Mouse (Mus musculus): ENCODE data around the gene Plekhh2.

Gene Plekhh2

DNA sequence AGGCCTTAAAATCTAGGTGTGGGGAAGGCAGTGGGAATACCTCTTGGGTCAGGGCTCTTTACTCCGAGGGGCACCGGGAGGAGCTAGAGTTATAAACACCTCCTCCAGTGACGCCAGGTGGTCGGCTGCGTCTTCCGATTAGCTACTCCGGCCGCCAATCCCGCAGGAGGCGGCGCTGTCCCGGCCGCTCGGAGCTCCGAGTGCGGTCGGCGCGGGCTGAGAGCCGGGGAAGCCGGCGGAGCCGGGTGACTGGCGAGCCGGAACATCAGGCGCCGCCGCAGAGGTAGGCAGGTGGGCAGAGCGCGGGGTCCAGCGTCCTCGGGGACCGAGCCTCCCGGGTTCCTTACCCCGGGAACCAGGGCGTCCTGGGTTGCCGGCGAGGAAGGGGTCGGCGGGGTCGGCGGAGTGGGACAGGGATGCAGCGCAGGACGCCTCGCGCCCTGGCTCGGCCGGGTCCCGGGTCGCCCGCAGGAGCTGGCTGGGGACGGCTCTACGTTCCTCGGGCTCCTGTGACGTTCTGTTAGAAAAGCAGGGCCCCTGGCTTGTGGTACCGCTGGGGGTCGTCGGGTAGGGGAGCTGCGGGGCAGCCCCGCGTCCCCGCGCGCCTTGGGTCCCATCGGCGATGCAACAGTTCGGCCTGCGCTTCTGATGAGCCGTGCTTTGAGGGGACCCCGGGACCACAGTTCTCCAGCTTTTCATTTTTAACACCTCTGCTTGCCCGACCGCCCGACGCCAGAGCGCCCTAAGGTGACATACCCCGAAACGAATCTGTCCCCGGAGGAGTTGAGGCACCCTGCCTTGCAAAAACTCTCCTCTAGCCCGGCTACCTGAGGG is at the start of gene Plekhh2:
Gene Plekhh2 (plus strand): TSS at position 214 of the 834 bp plus-strand sequence.
- DNase-seq = peak; percentile 93

DNA sequence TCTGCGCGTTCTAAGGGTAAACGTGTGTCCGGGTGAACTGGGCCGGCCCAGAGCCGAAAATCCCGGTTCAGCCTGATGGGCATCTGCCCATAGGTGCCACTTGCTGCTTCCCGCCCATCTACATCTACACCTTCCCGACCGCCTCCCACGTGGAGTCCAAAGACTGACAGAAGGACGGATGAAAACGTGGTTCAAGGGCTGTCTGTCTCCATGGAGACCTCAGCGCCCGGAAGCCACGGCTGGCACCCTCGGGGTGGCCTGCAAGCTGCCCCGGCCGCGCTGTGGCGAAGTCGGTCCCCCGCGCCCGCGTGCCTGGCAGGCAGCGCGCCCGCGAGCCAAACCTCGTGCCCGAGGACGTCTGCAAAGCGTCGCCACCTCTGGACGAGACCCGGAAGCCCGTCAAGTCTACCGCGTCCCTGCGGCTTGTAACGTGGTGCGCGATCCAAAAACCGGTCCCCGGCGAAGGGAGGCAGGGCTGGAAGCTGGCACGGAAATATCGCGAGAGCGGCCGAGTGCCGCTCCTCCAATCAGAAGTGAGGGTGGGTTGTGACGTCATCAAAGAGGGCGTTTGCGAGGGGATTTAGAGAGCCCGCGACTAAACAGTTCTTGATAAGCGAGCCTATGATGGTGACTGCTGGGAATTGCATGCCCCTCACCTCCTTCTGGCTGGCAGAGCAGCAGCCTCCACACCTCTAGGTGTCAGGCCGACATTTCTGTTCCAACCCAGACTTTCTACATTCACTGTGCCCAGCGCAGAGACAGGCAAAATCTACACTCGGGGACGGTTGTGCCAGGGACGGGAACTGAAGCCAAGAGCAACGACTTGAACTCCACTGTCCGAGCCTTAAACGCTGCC is 45.7 kb upstream of the Plekhh2 start, which contains the start of gene Thada:
Gene Thada (minus strand): TSS at position 453 of the 856 bp plus-strand sequence.
- DNase-seq = peak; percentile 98

DNA sequence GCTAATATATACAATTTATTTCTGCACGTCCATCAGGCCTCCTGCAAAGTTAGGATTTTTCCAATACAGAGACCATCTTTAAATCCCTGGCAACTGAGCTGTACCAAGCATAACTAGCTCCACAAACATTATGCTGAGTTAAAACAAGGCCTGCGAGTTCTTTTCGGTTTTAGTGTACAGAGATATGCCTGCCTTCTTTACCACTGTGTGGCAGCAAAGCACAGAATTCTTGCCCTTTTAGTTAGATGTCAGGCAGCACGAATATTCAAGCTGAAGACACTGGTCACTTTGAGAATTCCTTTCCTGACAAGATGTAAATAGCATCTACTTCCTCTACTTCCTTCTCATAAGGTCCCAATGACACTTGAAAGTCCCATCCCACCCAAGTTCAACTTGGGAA is 37.4 kb upstream of the Plekhh2 start:
- peak; percentile 38 for DNase-seq

DNA sequence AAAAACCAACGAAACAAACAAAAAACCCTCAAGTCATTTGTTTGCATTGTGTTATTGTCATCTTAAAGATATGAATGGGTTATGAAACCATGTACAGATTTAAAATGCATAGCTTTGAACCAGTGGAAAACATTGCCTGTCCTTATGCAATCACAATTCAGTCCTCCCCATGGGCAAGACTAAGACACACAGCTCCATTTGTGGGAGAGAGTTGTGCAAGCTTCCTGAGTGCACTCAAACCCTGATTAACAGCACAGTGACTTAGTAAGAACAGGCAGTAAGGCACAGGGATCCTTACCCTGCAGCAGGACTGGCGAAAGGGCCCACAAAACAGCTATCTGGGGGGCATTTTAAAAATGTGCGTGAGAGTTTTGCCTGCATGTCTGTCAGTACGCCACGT is 34.5 kb upstream of the Plekhh2 start:
- no peak for DNase-seq

DNA sequence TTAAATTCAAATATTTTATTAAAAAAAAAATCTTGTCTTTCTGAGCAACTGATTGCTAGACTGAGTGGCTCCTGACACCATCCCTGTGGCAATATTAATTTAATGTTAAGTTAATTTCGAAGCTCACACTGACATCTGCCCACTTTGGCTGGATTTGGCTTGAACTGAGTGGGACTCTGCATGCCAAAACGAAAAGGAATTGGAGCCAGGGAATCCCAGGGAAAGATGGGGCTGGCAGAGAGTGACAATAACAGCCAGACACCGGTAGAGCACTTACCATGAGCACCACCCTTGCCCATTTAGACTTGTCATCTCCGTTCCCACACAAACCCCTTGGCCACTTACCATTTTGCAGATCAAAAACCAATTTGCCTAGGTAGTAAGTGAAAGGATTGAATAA is 33.4 kb upstream of the Plekhh2 start:
- DNase-seq = no peak

DNA sequence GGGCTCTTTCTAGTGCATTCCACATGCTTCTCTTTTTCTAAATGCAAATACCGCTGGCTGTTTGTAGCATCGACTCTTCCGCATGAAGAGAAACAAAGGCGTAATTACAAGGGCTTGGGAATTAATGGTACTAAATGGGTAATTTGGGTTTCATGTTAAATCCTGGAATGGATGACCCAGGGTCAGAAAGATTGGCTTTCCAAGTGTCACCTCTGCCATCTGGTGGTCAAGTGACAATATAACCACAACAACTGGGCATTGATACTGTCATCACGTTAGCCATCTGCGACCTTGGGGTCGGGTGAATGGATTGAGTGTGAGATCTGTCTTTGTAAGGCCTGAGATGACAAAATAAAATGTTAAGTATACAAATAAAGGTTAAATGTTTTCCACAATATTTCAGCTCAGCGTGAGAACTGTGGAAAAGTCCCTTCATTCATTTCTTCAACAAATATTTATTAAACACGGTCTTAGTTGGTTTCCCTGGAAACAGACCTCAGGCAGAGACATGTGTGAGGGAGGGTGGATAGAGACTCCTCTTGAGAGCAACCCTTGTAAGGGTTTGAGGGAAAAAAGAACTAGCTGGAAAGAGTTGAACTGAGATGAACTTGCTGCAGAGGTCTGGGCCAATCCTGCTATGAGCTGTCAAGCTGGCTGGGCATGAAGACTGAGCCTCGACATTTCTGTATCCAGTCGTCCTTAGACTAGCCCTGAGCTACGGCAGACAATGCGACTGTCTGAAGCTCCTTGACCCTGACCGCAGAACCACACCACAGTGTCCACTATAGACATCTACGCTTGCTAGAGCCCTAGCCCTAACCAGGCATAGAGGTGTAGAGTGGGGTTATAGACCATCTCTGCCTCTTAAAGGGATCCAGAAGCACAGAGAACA is 31.0 kb upstream of the Plekhh2 start:
- DNase-seq = peak; percentile 45

DNA sequence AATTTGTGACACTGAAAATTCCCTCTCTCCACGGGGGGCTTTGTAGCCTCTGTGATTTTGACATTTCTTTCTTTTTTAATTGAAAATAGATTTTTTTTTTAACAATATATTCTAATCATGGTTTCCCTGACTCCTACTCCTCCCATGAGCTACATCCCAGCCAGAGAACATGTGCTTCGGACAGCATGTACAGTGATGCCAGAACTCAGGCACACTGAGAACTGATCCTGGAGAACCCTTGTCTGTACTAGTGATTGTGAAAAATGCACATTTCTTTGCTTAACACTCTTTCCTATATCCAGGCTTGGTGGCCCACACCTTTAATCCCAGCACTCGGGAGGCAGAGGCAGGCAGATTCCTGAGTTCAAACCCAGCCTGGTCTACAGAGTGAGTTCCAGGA is 28.9 kb upstream of the Plekhh2 start:
- no peak for DNase-seq

DNA sequence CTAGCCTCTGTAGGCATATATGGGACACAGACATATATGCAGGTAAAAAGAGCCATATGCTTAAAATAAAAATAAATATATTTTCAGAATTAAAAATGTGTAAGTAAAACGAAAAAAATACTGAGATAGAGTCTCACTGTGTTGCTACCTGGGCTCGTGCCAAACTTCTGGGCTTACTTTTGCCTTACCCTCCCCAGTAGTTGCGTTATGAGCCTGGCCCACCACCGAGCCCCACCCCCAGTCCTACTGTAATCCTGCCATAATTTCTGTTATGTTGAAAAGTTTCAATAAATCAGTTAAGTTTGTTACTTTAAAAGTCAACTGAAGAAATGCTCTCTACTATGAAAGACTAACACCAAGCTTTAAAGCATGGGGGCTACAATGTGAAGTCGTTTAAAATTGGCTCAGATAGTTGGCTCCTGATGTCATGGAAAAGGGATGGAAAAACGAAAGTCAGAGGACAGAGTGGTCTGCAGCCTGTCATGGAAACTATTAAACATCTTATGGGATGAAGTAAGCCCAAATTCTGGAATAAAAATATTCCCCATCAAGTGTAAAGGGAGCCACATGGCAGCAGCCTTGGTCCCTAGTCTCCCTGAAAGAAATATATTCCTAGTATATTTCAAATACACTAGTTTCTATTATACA is 27.9 kb upstream of the Plekhh2 start:
- no peak for DNase-seq

DNA sequence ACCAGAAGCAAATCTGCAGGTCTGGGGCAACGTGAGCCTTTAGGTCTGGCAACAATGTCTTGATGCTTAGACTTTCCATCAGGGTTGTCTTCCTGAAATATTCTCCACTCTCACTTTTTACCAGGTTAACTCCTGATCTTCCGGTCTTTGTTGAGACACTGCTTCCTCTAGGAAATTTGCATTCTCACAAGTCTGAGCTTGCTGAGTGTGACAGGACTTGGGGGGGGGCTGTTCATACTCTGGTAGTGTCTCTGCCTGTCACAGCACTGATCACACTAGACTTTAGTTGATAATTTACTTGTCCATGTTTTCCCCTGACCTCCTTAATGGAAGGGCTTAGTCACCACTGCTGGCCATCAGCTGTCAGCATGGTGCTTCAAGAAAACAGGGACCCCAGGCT is 24.3 kb upstream of the Plekhh2 start:
- no peak for DNase-seq

DNA sequence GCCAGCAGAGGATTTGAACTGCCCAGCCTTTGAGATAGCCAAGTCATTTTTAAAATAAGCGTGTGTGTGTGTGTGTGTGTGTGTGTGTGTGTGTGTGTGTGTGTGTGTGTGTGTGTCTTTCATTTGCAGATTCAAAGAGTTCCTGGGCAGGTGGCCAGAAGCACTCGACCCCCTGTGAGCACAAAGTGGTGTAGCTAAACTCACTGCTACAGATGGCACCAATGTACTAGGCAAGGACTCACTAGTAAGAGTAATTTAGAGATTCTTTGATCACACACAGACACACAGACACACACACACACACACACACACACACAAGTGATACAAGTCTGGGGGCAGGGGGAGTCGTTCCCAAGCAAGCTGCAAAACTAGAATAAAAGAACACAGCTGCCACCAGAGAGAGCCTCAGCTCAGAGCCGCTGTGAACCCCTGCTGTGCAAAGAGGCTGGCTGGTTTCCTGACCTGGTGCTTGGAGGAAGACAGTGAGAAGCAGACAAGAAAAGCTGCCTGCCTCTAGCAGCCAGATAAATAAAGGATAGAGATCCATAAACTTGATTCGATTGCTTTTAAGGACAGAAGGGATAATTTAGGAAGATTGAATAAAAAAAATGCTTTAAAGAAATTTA is 19.3 kb upstream of the Plekhh2 start:
- no peak for DNase-seq

DNA sequence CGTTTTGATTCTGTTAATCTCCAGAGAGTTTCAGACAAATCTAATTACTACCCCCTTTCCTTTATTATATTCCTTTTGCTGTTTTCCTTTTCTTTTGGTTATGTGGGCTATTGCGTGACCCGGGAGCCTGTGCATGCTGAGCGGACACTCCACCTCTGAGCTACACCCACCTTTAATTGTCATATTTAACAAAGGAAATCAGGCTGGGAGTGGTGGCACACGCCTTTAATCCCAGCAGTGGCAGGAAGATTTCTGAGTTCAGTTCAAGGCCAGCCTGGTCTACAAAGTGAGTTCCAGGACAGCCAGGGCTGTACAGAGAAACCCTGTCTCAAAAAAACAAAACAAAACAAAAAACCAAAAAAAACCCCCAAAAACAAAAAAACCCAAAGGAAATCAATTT is 14.7 kb upstream of the Plekhh2 start:
- no peak for DNase-seq

DNA sequence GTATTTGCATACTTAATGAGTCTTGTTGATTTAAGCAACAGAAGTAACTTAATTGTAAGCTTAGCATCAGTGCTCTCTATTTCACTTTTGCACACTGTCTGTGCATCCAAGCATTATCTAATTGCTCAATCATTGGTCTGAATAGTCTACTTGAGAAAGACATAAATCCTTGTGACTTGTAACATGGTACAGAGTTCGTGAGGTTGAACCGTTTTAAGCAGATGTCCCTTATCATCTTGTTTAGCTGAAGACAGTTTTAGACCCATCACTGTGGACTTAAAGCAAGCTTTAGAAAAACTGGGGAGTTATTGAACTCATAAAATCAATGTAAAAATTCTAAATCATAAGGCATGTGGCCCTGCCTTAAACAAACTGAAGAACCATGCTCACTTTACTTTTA is 14.1 kb upstream of the Plekhh2 start:
- no peak for DNase-seq

DNA sequence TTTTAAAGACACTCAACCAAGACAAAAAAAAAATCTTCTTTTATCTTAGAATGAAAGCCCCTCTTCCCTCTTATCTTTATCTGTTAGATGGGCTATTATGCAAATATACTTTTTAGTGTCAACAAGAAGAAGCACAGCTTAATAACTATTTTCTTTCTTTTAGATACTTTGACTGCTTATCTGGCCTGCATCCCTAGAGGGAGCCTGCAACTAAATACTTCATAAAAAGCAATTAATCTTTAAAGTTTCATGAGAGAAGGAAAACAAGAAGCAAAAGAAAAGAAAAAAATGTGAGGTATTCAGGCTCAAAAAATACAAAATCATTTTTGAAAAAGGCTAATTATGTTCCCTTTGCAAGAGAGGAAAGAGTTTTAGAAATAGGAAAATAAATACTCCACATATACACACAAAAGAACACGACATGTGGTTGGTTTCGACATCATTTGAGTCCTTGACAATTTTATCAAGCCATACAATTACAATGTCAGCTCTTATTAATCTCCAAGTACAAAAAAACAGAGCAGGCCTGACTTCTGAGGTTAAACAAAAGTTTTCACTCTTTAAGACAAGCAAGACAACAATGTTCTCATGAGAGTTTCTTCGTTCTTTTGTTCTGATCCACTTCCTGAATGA is 13.6 kb upstream of the Plekhh2 start:
- no peak for DNase-seq

DNA sequence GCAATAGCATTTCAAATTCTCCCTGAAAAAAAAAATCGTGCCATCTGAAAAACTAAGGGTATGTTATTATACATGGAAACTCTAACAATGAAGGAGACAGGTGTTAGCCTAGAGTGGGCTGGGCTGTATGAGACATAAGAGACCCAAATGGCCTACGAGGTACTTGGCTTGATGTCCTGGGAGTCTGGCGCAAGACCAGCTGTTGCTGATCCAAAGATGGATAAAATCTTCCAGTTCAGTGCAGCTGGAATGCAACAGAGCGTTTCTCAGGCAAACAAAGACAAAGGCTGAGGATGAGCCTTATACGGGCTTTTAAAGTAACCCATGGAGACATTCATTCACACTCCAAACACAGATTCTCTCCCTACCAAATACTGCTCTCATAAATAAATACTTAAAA is 13.1 kb upstream of the Plekhh2 start:
- peak; percentile 56 for DNase-seq

DNA sequence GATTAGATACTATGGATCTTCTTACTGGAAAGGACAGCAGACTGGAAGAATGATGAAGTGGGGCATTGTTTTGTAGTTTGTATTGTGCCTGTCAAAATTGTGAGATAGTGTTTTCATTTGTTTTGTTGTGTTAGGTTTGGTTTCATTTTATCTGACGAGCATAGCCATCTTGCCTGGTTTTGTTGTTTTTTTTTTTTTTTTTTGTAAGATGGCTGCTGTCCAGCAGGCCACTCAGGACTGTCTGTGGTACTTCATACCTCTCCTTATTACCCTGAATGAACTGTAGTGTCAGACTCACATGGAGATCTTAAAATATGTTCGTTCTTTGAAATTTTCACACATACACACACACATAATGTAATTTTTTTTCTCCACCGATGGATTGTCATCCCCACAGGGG is 9.4 kb upstream of the Plekhh2 start:
- DNase-seq = no peak

DNA sequence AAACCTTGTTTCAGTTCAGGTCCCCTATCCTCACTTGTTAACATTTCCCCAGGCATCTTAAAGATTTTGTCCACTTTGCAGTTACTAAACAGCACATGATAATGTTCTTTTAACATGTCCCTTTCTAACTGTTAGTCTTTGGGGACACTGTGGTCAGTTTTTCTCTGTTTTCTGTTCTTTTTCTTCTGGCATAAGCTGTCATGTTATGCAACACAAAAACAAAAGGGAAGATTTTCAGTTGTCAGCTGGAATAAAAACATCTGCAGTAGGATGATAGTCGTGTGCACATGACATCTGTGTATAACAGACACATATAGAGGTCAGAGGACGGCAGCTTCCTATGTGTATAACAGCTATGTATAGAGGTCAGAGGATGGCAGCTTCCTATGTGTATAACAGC is 5.8 kb upstream of the Plekhh2 start:
- no peak for DNase-seq

DNA sequence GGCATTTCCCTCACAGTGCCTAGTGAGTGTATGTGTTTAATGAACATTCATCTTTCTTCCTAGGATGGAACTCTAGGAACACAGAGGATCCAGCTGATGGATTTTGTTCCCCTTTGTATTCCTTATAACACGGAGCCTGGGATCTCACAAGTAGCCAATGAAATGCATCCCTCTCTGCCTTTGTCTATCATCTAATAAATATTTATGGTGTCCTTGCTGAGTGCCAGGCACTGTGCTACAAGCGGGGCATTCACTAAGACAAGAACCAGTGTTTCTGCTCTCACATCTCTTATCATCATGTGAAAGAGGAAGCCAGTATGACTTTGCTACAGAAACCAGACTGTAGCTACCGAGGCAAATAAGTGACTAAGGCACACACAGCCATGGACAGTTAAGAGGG is 3.0 kb upstream of the Plekhh2 start:
- no peak for DNase-seq

DNA sequence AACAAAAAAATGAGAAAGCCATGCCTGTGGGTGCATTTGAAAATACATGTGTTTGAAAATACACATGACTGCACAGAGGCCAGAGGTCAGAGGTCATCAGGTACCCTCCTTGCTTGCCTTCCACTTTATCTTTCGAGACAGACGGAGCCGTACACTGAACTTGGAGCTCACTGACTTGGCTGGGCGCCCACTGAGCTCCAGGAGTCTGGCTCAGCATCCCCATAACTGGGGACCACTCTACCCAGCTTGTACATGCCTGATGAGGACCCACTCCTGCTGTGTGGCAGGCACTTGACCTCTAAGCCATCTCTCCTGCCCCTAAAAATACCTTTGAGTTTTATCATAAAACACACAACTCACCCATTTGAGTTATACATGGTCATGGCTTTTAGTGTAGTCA is 2.5 kb upstream of the Plekhh2 start:
- DNase-seq = no peak

DNA sequence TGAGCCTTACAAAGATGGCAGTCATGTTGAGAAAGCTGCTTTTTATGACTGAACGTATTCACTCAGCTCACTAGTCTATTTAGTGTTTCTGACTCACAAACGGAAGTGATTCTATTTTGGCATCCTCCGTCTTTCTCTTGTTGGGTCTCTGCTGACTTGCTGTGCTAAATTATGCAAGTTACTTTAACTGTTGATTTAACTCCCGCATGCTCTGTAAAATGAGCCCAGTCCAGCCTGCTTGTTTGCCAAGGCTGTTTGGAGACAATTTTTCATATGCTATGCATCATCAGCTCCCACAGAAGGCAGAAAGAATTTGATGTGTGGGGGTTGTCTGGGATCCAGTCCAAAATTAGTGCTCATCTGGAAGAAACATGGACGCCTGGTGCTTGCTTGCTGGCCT is 1.3 kb upstream of the Plekhh2 start:
- DNase-seq = peak; percentile 68

DNA sequence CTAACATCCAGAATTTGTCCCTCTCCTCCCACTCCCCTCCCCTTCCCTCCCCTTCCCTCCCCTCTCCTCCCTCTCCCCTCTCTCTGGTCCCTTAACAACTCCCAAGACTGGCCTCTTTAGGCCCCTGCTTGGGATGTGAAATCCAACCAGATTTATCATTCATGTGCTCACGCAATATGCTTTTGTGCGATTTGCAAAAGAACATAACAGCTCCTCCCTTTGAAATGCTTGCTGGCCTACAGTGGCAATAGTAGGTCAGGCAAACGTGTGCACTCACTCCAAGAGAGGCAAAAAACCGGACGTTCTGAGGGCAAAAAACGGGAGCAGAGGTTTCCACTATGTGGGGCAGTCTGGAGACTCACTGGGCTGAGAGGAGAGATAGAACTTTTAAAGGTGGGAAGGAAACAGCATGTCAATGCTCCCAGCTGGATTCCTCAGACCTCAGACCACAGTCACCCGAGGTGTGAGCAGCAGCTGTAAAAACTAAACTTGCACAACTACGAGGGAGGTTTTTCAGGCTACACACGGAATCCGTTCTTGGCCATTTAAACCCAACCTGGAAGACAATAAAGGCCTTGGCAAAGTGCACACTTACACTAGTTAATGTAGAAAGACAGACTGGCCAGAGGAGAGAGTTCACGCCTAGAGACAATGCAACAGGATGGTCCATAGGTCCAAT is 595 bp upstream of the Plekhh2 start:
- no peak for DNase-seq
